Mouse (Mus musculus) monocyte, adult 2 months (primary cell): Measurements from ENCODE around the gene Adgrf1.
"Not testable (repeated sequence)": the region's sequence is repeated elsewhere in the genome, so short reads cannot be mapped to it uniquely, and the experiment has no call there.

Experiments used
- DNase-seq, 2 experiments: peaks; one replicate each; pipeline ENCODE4 v3.0.0; 2022; ENCODE audit warnings: low spot score in 2 of 2, low read depth in 1 of 2

The Adgrf1 gene

GRCm38 (mm10) chr17:43266636-43267035, 3.5 kb upstream of the Adgrf1 start:
- DNase-seq: no peak

- no peak for DNase-seq
These were observed 2.9 kb upstream of the Adgrf1 start for GRCm38 (mm10) chr17:43267046-43267749.

- DNase-seq: no peak
These were observed 6.1 kb downstream of the Adgrf1 start for GRCm38 (mm10) chr17:43276220-43276619.

GRCm38 (mm10) chr17:43277223-43277622, 7.1 kb downstream of the Adgrf1 start:
- DNase-seq: no peak

- no peak for DNase-seq
These were observed 9.5 kb downstream of the Adgrf1 start for GRCm38 (mm10) chr17:43279671-43280070.

- no peak for DNase-seq
These were observed 12.2 kb downstream of the Adgrf1 start for GRCm38 (mm10) chr17:43282353-43282752.

GRCm38 (mm10) chr17:43282828-43283227, 12.7 kb downstream of the Adgrf1 start:
- no peak for DNase-seq

GRCm38 (mm10) chr17:43299515-43299914, 29.4 kb downstream of the Adgrf1 start:
- no peak for DNase-seq

- DNase-seq: no peak
These were observed 56.0 kb downstream of the Adgrf1 start for GRCm38 (mm10) chr17:43325986-43326671.

- no peak for DNase-seq
These were observed 56.9 kb downstream of the Adgrf1 start for GRCm38 (mm10) chr17:43326726-43327700.

- no peak for DNase-seq
These were observed 57.7 kb downstream of the Adgrf1 start for GRCm38 (mm10) chr17:43327810-43328209.

- DNase-seq: no peak
These were observed 59.1 kb downstream of the Adgrf1 start for GRCm38 (mm10) chr17:43329216-43329615.

GRCm38 (mm10) chr17:43329761-43330183, 59.6 kb downstream of the Adgrf1 start:
- DNase-seq: no peak

GRCm38 (mm10) chr17:43332686-43333085, 62.6 kb downstream of the Adgrf1 start:
- DNase-seq: no peak

- no peak for DNase-seq
These were observed 63.9 kb downstream of the Adgrf1 start for GRCm38 (mm10) chr17:43334074-43334473.

GRCm38 (mm10) chr17:43337643-43338042, 67.5 kb downstream of the Adgrf1 start:
- no peak for DNase-seq

GRCm38 (mm10) chr17:43338279-43338678, 68.2 kb downstream of the Adgrf1 start:
- DNase-seq: no peak

GRCm38 (mm10) chr17:43346499-43346898, 76.4 kb downstream of the Adgrf1 start:
- DNase-seq: not testable (repeated sequence)

- DNase-seq: no peak
These were observed 87.9 kb downstream of the Adgrf1 start for GRCm38 (mm10) chr17:43357902-43358539.

- no peak for DNase-seq
These were observed 89.9 kb downstream of the Adgrf1 start, which contains the start of gene Adgrf5 for GRCm38 (mm10) chr17:43359826-43360619. TSS of gene Adgrf5 (plus strand) at chr17:43360451.
